Mouse (Mus musculus) MEL (cell line): ENCODE measurements around the gene Kcns3. TPM values are rescaled to one million over a fixed set of nuclear protein-coding genes. Genes with fewer than 3 reads are reported as not detected.

ENCODE experiments used
- DNase-seq: peaks from one replicate; pipeline ENCODE4 v3.0.0; 2011; ENCODE audit warnings: low read depth, low spot score
- H3K27ac ChIP-seq: 2 replicates; pipeline ENCODE4 v1.5.1; 2012; ENCODE audit warnings: low read depth, mild to moderate bottlenecking, control low read depth, low read length, moderate library complexity; ENCODE audit not compliant: control insufficient read depth
- H3K27me3 ChIP-seq, 2 experiments: fragments of 150-350 bp in 1 of 2; sonication (generic) in 1 of 2; 2 replicates each; pipeline ENCODE4 v1.6.1; 2012; ENCODE audit warnings: low read length in 2 of 2, mild to moderate bottlenecking in 2 of 2, improper control_type of control experiment in 1 of 2, moderate library complexity in 1 of 2; ENCODE audit not compliant: insufficient read depth in 2 of 2, control insufficient read depth in 1 of 2
- H3K36me3 ChIP-seq, 2 experiments: 2 replicates each; pipeline ENCODE4 v1.6.1; 2012 to 2014; ENCODE audit warnings: low read length in 2 of 2, improper control_type of control experiment in 1 of 2, inconsistent platforms in 1 of 2, mild to moderate bottlenecking in 1 of 2; ENCODE audit not compliant: insufficient read depth in 2 of 2, control insufficient read depth in 1 of 2
- H3K4me1 ChIP-seq, 2 experiments: fragments of 150-350 bp in 1 of 2; sonication (generic) in 1 of 2; 2 replicates each; pipeline ENCODE4 v1.6.1; 2012; ENCODE audit warnings: low read length in 2 of 2, improper control_type of control experiment in 1 of 2, mild to moderate bottlenecking in 1 of 2; ENCODE audit not compliant: insufficient read depth in 2 of 2, control insufficient read depth in 1 of 2
- H3K4me3 ChIP-seq, 2 experiments: fragments of 150-350 bp in 1 of 2; sonication (generic) in 1 of 2; 2 replicates each; pipeline ENCODE4 v1.5.1; 2012; ENCODE audit warnings: low read depth in 2 of 2, low read length in 2 of 2, mild to moderate bottlenecking in 2 of 2, moderate library complexity in 2 of 2, control low read depth in 1 of 2, improper control_type of control experiment in 1 of 2; ENCODE audit not compliant: control insufficient read depth in 1 of 2, insufficient read depth in 1 of 2
- H3K79me2 ChIP-seq: 2 replicates; pipeline ENCODE4 v1.6.1; 2012; ENCODE audit warnings: mild to moderate bottlenecking, low read length, moderate library complexity; ENCODE audit not compliant: control insufficient read depth, poor library complexity, insufficient read depth
- H3K9ac ChIP-seq: 2 replicates; pipeline ENCODE4 v1.6.1; 2012; ENCODE audit warnings: low read depth, mild to moderate bottlenecking, control low read depth, low read length, moderate library complexity; ENCODE audit not compliant: control insufficient read depth, poor library complexity, severe bottlenecking
- H3K9me3 ChIP-seq: fragments of 150-350 bp; sonication (generic); replicated peaks from 2 replicates; pipeline ENCODE4 v1.6.1; 2012; ENCODE audit warnings: mild to moderate bottlenecking, low read length, improper control_type of control experiment, moderate library complexity; ENCODE audit not compliant: insufficient read depth
- BHLHE40 ChIP-seq: IDR thresholded peaks from 2 replicates; pipeline ENCODE4 v1.6.1; 2012; ENCODE audit warnings: low read depth, mild to moderate bottlenecking, inconsistent platforms, low read length, improper control_type of control experiment, borderline replicate concordance
- CHD1 ChIP-seq: IDR thresholded peaks from 2 replicates; pipeline ENCODE4 v1.6.1; 2012; ENCODE audit warnings: low read depth, mild to moderate bottlenecking, inconsistent platforms, low read length, improper control_type of control experiment
- CHD2 ChIP-seq: IDR thresholded peaks from 2 replicates; pipeline ENCODE4 v1.6.1; 2011; ENCODE audit warnings: low read length, improper control_type of control experiment
- E2F4 ChIP-seq: IDR thresholded peaks from 2 replicates; pipeline ENCODE4 v1.6.1; 2011; ENCODE audit warnings: low read depth, low read length, improper control_type of control experiment, borderline replicate concordance
- EP300 ChIP-seq, 2 experiments: IDR thresholded peaks; 2 replicates each; pipeline ENCODE4 v1.6.1; 2011; ENCODE audit warnings: improper control_type of control experiment in 2 of 2, low read length in 2 of 2, low read depth in 1 of 2, mild to moderate bottlenecking in 1 of 2
- ETS1 ChIP-seq: IDR thresholded peaks from 2 replicates; pipeline ENCODE4 v1.6.1; 2012; ENCODE audit warnings: low read depth, mild to moderate bottlenecking, inconsistent platforms, low read length, improper control_type of control experiment, moderate library complexity
- GABPA ChIP-seq: IDR thresholded peaks from 2 replicates; pipeline ENCODE4 v1.6.1; 2012; ENCODE audit warnings: low read depth, mild to moderate bottlenecking, inconsistent platforms, low read length, improper control_type of control experiment, moderate library complexity
- KAT2A ChIP-seq: conservative IDR thresholded peaks from 2 replicates; pipeline ENCODE4 v1.6.1; 2012; ENCODE audit warnings: low read depth, low read length, improper control_type of control experiment, inconsistent platforms
- MAFK ChIP-seq: IDR thresholded peaks from 2 replicates; pipeline ENCODE4 v1.6.1; 2011; ENCODE audit warnings: low read depth, mild to moderate bottlenecking, low read length, improper control_type of control experiment, borderline replicate concordance
- MAZ ChIP-seq: IDR thresholded peaks from 2 replicates; pipeline ENCODE4 v1.6.1; 2012; ENCODE audit warnings: low read depth, mild to moderate bottlenecking, inconsistent platforms, low read length, improper control_type of control experiment
- MEF2A ChIP-seq: IDR thresholded peaks from 2 replicates; pipeline ENCODE4 v1.6.1; 2014; ENCODE audit warnings: low read depth, mild to moderate bottlenecking, inconsistent platforms, low read length, improper control_type of control experiment; ENCODE audit not compliant: poor library complexity, insufficient replicate concordance, severe bottlenecking; ENCODE audit errors: extremely low read depth
- NELFE ChIP-seq: IDR thresholded peaks from 2 replicates; pipeline ENCODE4 v1.6.1; 2011; ENCODE audit warnings: low read depth, low read length, improper control_type of control experiment
- NRF1 ChIP-seq: IDR thresholded peaks from 2 replicates; pipeline ENCODE4 v1.6.1; 2014; ENCODE audit warnings: low read depth, mild to moderate bottlenecking, inconsistent platforms, low read length, improper control_type of control experiment, moderate library complexity; ENCODE audit not compliant: poor library complexity, insufficient read depth, severe bottlenecking
- POLR2A ChIP-seq, 2 experiments: IDR thresholded peaks; 2 replicates each; pipeline ENCODE4 v1.6.1; 2011 to 2012; ENCODE audit warnings: low read length in 2 of 2, mild to moderate bottlenecking in 2 of 2, control low read depth in 1 of 2, improper control_type of control experiment in 1 of 2, low read depth in 1 of 2, moderate library complexity in 1 of 2; ENCODE audit not compliant: control insufficient read depth in 1 of 2, insufficient read depth in 1 of 2, poor library complexity in 1 of 2
- POLR2AphosphoS2 ChIP-seq: IDR thresholded peaks from 2 replicates; pipeline ENCODE4 v1.6.1; 2011; ENCODE audit warnings: low read length, improper control_type of control experiment
- POLR2AphosphoS5 ChIP-seq: IDR thresholded peaks from 2 replicates; pipeline ENCODE4 v1.6.1; 2012; ENCODE audit warnings: low read depth, borderline replicate concordance, mild to moderate bottlenecking, inconsistent platforms, low read length, moderate library complexity, mixed read lengths
- RAD21 ChIP-seq: IDR thresholded peaks from 2 replicates; pipeline ENCODE4 v1.6.1; 2011; ENCODE audit warnings: mild to moderate bottlenecking, low read depth, low read length, improper control_type of control experiment
- SIN3A ChIP-seq: IDR thresholded peaks from 2 replicates; pipeline ENCODE4 v1.6.1; 2012; ENCODE audit warnings: low read length, improper control_type of control experiment, inconsistent platforms
- TBP ChIP-seq: IDR thresholded peaks from 2 replicates; pipeline ENCODE4 v1.8.0; 2011; ENCODE audit warnings: low read depth, low read length, improper control_type of control experiment
- TCF12 ChIP-seq: IDR thresholded peaks from 2 replicates; pipeline ENCODE4 v1.6.1; 2014; ENCODE audit warnings: low read depth, mild to moderate bottlenecking, inconsistent platforms, low read length, improper control_type of control experiment, moderate library complexity
- UBTF ChIP-seq: IDR thresholded peaks from 2 replicates; pipeline ENCODE4 v1.6.1; 2012; ENCODE audit warnings: low read depth, mild to moderate bottlenecking, inconsistent platforms, low read length, improper control_type of control experiment, moderate library complexity, borderline replicate concordance; ENCODE audit not compliant: insufficient read depth
- USF2 ChIP-seq, 2 experiments: IDR thresholded peaks; 2 replicates each; pipeline ENCODE4 v1.6.1; 2011 to 2012; ENCODE audit warnings: improper control_type of control experiment in 2 of 2, low read length in 2 of 2, borderline replicate concordance in 1 of 2, inconsistent platforms in 1 of 2, low read depth in 1 of 2, mild to moderate bottlenecking in 1 of 2; ENCODE audit not compliant: insufficient read depth in 1 of 2
- ZC3H11A ChIP-seq: IDR thresholded peaks from 2 replicates; pipeline ENCODE4 v1.6.1; 2012; ENCODE audit warnings: low read depth, mild to moderate bottlenecking, inconsistent platforms, low read length, improper control_type of control experiment
- ZKSCAN1 ChIP-seq: IDR thresholded peaks from 2 replicates; pipeline ENCODE4 v1.6.1; 2012; ENCODE audit warnings: low read depth, mild to moderate bottlenecking, inconsistent platforms, low read length, improper control_type of control experiment, moderate library complexity
- ZMIZ1 ChIP-seq: IDR thresholded peaks from 2 replicates; pipeline ENCODE4 v1.6.1; 2012; ENCODE audit warnings: low read depth, mild to moderate bottlenecking, inconsistent platforms, low read length, improper control_type of control experiment, moderate library complexity
- ZNF384 ChIP-seq: IDR thresholded peaks from 2 replicates; pipeline ENCODE4 v1.6.1; 2012; ENCODE audit warnings: low read depth, mild to moderate bottlenecking, inconsistent platforms, low read length, improper control_type of control experiment
- polyA plus RNA-seq, 2 experiments: library from polyadenylated mRNA; stranded (reverse) in 1 of 2; unstranded in 1 of 2; fragments of >175 nt in 1 of 2; fragments of >200 nt in 1 of 2; gene quantifications; 2 replicates each; pipeline versions ENCODE4 v1.2.1 to v1.2.4; 2012; ENCODE audit warnings: low replicate concordance in 2 of 2, low read depth in 1 of 2; ENCODE audit not compliant: insufficient read length in 2 of 2, insufficient read depth in 1 of 2, missing spikeins in 1 of 2
- total RNA-seq: library from RNA; depleted of rRNA; stranded (reverse); fragments of 300-350 nt; gene quantifications from 2 replicates; pipeline ENCODE4 v1.2.3, GENCODE M21; 2012

Kcns3 gene
- total and polyA plus RNA-seq, 3 experiments, result not detected

- no peak overlapping the region for H3K27ac ChIP-seq
- DNase-seq, result no peak
- H3K79me2 ChIP-seq, result no peaks in the 10 kb centered on the region
- no peaks in the 10 kb centered on the region for H3K27me3 ChIP-seq
- H3K4me1 ChIP-seq, result no peaks in the 10 kb centered on the region
- no peaks in the 10 kb centered on the region for H3K9me3 ChIP-seq
- no peaks in the 10 kb centered on the region for H3K36me3 ChIP-seq
- no peak overlapping the region for H3K9ac ChIP-seq
- no peak overlapping the region for H3K4me3 ChIP-seq
- no peak for TF ChIP-seq MEF2A
- no peak for TF ChIP-seq ZC3H11A
- no peak for TF ChIP-seq TCF12
- TF ChIP-seq CHD1, result no peak
- no peak for TF ChIP-seq KAT2A
- no peak for TF ChIP-seq POLR2A (IDR thresholded peaks at IDR 0.05; ENCODE audit: control insufficient read depth in 1 of 2, insufficient read depth in 1 of 2, low read depth in 1 of 2, low read length in 2 of 2, poor library complexity in 1 of 2)
- TF ChIP-seq POLR2AphosphoS5, result no peak
- no peak for TF ChIP-seq E2F4
- TF ChIP-seq POLR2AphosphoS2, result no peak
- TF ChIP-seq RAD21, result no peak
- TF ChIP-seq ETS1, result no peak
- TF ChIP-seq TBP, result no peak
- no peak for TF ChIP-seq ZMIZ1
- no peak for TF ChIP-seq SIN3A
- TF ChIP-seq UBTF, result no peak
- no peak for TF ChIP-seq NELFE
- TF ChIP-seq MAZ, result no peak
- no peak for TF ChIP-seq USF2 (IDR thresholded peaks at IDR 0.05; ENCODE audit: borderline replicate concordance in 1 of 2, insufficient read depth in 1 of 2, low read depth in 1 of 2, low read length in 2 of 2)
- TF ChIP-seq, all 39 proteins: peak for 0
Measured at GRCm38 (mm10) chr12:11177408-11178394, 26.8 kb upstream of the Kcns3 start.

- no peaks in the 10 kb centered on the region for H3K27me3 ChIP-seq
- DNase-seq, result no peak
- TF ChIP-seq TCF12 (no peak), CHD2 (no peak), NRF1 (no peak), ZNF384 (no peak), BHLHE40 (no peak), CHD1 (no peak), MAFK (no peak), TBP (no peak), GABPA (no peak), MAZ (no peak), EP300 (IDR thresholded peaks at IDR 0.05; ENCODE audit: low read depth in 1 of 2, low read length in 2 of 2) (no peak), USF2 (IDR thresholded peaks at IDR 0.05; ENCODE audit: borderline replicate concordance in 1 of 2, insufficient read depth in 1 of 2, low read depth in 1 of 2, low read length in 2 of 2) (no peak), NELFE (no peak), ZKSCAN1 (no peak)
- TF ChIP-seq, all 39 proteins: peak for 0
- Histone ChIP-seq H3K27ac (no peak overlapping the region), H3K4me3 (no peak overlapping the region), H3K36me3 (no peaks in the 10 kb centered on the region), H3K9ac (no peak overlapping the region), H3K79me2 (no peaks in the 10 kb centered on the region), H3K4me1 (no peaks in the 10 kb centered on the region), H3K9me3 (no peaks in the 10 kb centered on the region)
Measured at GRCm38 (mm10) chr12:11158670-11159069, 7.8 kb upstream of the Kcns3 start.
